Mouse (Mus musculus): ENCODE measurements around the gene Cacnb3. TPM values are rescaled to one million over a fixed set of nuclear protein-coding genes. Genes with fewer than 3 reads are reported as not detected.
A peak's percentile ranks its signal among the peaks of the same experiment; 100 is the strongest.

Cacnb3 gene
- total RNA-seq, 2 experiments from 2014 or later: 15.5 to 15.8 TPM

- DNase-seq: no peak
These were observed 5.9 kb downstream of the Cacnb3 start for GRCm38 (mm10) chr15:98636517-98636916.

- no peak for DNase-seq
These were observed 6.5 kb downstream of the Cacnb3 start for GRCm38 (mm10) chr15:98637155-98637554.

- DNase-seq: no peak
These were observed 9.5 kb downstream of the Cacnb3 start for GRCm38 (mm10) chr15:98640157-98640556.

GRCm38 (mm10) chr15:98644406-98644805 lies 13.8 kb downstream of the Cacnb3 start:
- no peak for DNase-seq

GRCm38 (mm10) chr15:98645057-98646026 lies 14.7 kb downstream of the Cacnb3 start:
- no peak for DNase-seq

- DNase-seq: no peak
These were observed 16.1 kb downstream of the Cacnb3 start for GRCm38 (mm10) chr15:98646737-98647136.

- DNase-seq: no peak
These were observed 16.7 kb downstream of the Cacnb3 start for GRCm38 (mm10) chr15:98647308-98647707.

GRCm38 (mm10) chr15:98648071-98648470 lies 17.4 kb downstream of the Cacnb3 start:
- DNase-seq: no peak

- no peak for DNase-seq
These were observed 20.8 kb downstream of the Cacnb3 start for GRCm38 (mm10) chr15:98651431-98651830.

- no peak for DNase-seq
These were observed 21.5 kb downstream of the Cacnb3 start for GRCm38 (mm10) chr15:98652174-98652573.

GRCm38 (mm10) chr15:98656982-98657751 lies 26.5 kb downstream of the Cacnb3 start:
- DNase-seq: no peak

- DNase-seq: no peak
These were observed 31.5 kb downstream of the Cacnb3 start for GRCm38 (mm10) chr15:98662198-98662566.

- DNase-seq: peak; percentile 96
These were observed 32.2 kb downstream of the Cacnb3 start, which contains the start of gene Ddx23 for GRCm38 (mm10) chr15:98662567-98663545. TSS of gene Ddx23 (minus strand) at chr15:98662894.

GRCm38 (mm10) chr15:98664042-98664907 lies 33.6 kb downstream of the Cacnb3 start:
- DNase-seq: no peak

GRCm38 (mm10) chr15:98672592-98672991 lies 42.0 kb downstream of the Cacnb3 start:
- peak; percentile 58 for DNase-seq

- no peak for DNase-seq
These were observed 43.1 kb downstream of the Cacnb3 start for GRCm38 (mm10) chr15:98673732-98674131.

GRCm38 (mm10) chr15:98674284-98674993 lies 43.8 kb downstream of the Cacnb3 start:
- no peak for DNase-seq

- DNase-seq: no peak
These were observed 44.4 kb downstream of the Cacnb3 start for GRCm38 (mm10) chr15:98674994-98675545.

- DNase-seq: no peak
These were observed 45.1 kb downstream of the Cacnb3 start for GRCm38 (mm10) chr15:98675634-98676250.

- DNase-seq: peak; percentile 26
These were observed 45.8 kb downstream of the Cacnb3 start for GRCm38 (mm10) chr15:98676471-98676870.
